Mouse (Mus musculus) liver, embryonic 12.5 days (tissue): ENCODE data around the gene Galnt12. TPM values are rescaled to one million over a fixed set of nuclear protein-coding genes. Genes with fewer than 3 reads are reported as not detected.
"Not testable (repeated sequence)": the region's sequence is repeated elsewhere in the genome, so short reads cannot be mapped to it uniquely, and the experiment has no call there.

Experiments
- ATAC-seq: fragments of 200-750 bp; cut with Nextera tagmentation; 2 replicates; pipeline ENCODE4 v1.8.0; 2017; ENCODE audit warnings: moderate number of reproducible peaks, mild to moderate bottlenecking, moderate library complexity
- H3K27ac ChIP-seq: fragments of 300-500 bp; sonication (generic); 2 replicates; pipeline ENCODE4 v1.5.1; 2016; ENCODE audit warnings: mild to moderate bottlenecking
- H3K27me3 ChIP-seq: fragments of 300-500 bp; sonication (generic); replicated peaks from 2 replicates; pipeline ENCODE4 v1.6.1; 2016; ENCODE audit warnings: mild to moderate bottlenecking, moderate library complexity
- H3K36me3 ChIP-seq: fragments of 300-500 bp; sonication (generic); 2 replicates; pipeline ENCODE4 v1.6.1; 2016; ENCODE audit warnings: mild to moderate bottlenecking, moderate library complexity
- H3K4me1 ChIP-seq: fragments of 300-500 bp; sonication (generic); 2 replicates; pipeline ENCODE4 v1.6.1; 2016
- H3K4me2 ChIP-seq: fragments of 300-500 bp; sonication (generic); 2 replicates; pipeline ENCODE4 v1.6.1; 2016; ENCODE audit warnings: mild to moderate bottlenecking, moderate library complexity
- H3K4me3 ChIP-seq: fragments of 300-500 bp; sonication (generic); 2 replicates; pipeline ENCODE4 v1.5.1; 2016; ENCODE audit warnings: mild to moderate bottlenecking, moderate library complexity
- H3K9ac ChIP-seq: fragments of 300-500 bp; sonication (generic); 2 replicates; pipeline ENCODE4 v1.6.1; 2016; ENCODE audit warnings: mild to moderate bottlenecking, moderate library complexity
- H3K9me3 ChIP-seq: fragments of 300-500 bp; sonication (generic); replicated peaks from 2 replicates; pipeline ENCODE4 v1.6.1; 2016; ENCODE audit warnings: mild to moderate bottlenecking, moderate library complexity
- WGBS: fragments of 180-500 bp; shearing (Covaris S2); methylation state at CpG from one replicate; pipeline ENCODE4 v1.1.7; 2016; ENCODE audit not compliant: insufficient replicate concordance; 5-methylcytosine and 5-hydroxymethylcytosine counted together
- polyA plus RNA-seq: library from polyadenylated mRNA; unstranded; fragments of >200 nt; fragmentation: Nextera tagmentation; extraction: Ambion mirVana; gene quantifications from 2 replicates; pipeline ENCODE4 v1.2.1, GENCODE M21; 2016

Gene Galnt12
- polyA plus RNA-seq, result 0.63 and 0.68 TPM in 2 replicates

DNA sequence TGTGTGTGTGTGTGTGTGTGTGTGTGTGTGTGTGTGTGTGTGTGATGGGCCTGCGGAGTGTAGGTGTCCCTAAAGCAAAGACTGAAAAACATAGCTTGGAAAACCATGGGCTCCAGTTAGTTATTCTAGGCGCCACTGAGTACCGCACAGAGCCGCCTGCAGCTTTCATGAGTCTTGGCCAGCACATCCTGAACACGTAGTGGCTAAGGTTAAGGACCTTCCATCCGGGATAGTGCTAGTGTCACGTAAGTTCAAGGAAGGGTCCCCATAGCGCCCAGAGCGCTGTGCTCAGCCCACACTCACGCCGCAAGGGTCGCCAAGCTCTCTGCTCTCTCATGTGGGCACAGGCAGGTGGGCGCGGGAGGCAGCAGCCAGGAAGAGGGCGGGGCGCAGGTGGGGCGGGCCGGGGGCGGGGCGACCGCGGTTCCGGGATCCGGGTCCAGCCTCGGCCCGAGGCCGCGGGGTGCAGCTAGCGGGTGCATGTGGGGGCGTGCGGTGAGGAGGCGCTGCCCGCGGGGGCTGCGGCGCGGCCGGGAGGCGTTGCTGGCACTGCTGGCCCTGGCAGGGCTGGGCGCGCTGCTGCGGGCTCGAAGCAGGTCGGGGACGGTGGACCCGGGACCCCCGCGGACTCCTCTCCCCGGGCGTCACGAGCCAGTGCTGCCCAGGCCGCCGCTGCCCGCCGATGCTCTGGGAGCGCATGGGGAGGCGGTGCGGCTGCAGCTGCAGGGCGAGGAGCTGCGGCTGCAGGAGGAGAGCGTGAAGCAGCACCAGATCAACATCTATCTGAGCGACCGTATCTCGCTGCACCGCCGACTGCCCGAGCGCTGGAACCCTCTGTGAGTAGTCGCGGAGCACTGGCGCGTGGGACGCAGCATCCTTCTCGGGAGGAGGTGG lies at the start of gene Galnt12:
Galnt12 (plus strand) TSS at position 417 of the 894 bp plus-strand sequence.
- Histone ChIP-seq H3K36me3 (no peaks in the 10 kb centered on the region), H3K27me3 (peaks cover 61% of the 10 kb centered on the region), H3K4me2 (peak within 1 kb of the TSS; percentile 84), H3K4me3 (peak within 1 kb of the TSS; percentile 56), H3K27ac (no peak within 1 kb of the TSS), H3K9me3 (no peaks in the 10 kb centered on the region), H3K4me1 (peaks cover 9% of the 10 kb centered on the region), H3K9ac (no peak within 1 kb of the TSS)
- ATAC-seq, result no peak
- 2% methylated on average over 61 of the region's 74 CpGs for WGBS

DNA sequence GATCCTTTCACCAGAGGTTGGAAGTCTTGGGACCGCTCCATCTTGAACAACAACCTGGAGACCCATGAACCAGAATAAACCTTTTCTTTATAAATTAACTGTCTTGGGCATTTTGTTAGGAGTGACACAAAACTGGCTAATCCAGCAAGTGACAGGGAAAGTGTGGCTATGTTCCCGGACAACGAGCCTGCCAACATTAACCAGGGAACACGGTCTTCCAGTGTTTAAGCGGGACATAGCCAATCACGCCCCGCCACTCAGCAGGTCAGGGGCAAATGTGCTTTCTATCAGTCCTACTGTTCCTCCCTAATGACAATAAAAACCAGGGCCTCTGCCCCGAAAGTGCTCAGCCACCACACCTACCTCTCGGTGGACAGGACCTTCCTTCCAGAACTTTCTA lies 47.8 kb upstream of the Galnt12 start:
- Histone ChIP-seq H3K4me2 (no peak overlapping the region), H3K27ac (no peak overlapping the region), H3K4me3 (no peak overlapping the region), H3K4me1 (no peaks in the 10 kb centered on the region), H3K9me3 (no peaks in the 10 kb centered on the region), H3K27me3 (peaks cover 8% of the 10 kb centered on the region; the same call in 1 of the 2 replicates), H3K36me3 (no peaks in the 10 kb centered on the region), H3K9ac (no peak overlapping the region)
- WGBS, result 79% methylated on average over 9 of the region's 9 CpGs
- no peak for ATAC-seq

DNA sequence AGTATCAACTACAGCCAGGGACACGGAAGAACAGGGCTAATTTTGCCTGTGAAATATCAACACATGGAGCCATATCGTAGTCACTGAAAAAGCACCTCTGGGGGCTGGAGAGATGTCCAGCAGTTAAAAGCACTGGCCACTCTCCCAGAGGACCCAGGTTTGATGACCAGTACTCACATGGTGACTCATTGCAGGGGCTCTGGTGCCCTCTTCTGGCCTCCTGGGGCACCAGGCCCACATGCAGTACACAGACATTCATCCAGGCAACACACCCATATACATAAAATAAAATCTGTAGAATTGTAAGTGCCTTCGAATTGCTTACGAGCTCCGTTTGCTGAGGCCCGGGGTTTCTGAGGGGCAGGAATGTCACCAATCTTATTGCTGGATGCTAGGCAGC lies 44.7 kb upstream of the Galnt12 start:
- Histone ChIP-seq H3K27me3 (peaks cover 35% of the 10 kb centered on the region), H3K4me3 (no peak overlapping the region), H3K9ac (no peak overlapping the region), H3K4me1 (0 out of 2 replicates have a peak, but pooled peaks cover 4% of the 10 kb centered on the region), H3K4me2 (no peak overlapping the region), H3K36me3 (no peaks in the 10 kb centered on the region), H3K9me3 (no peaks in the 10 kb centered on the region), H3K27ac (no peak overlapping the region)
- ATAC-seq, result no peak
- WGBS, result 75% methylated on average over 6 of the region's 6 CpGs

GRCm38 (mm10) chr4:47047765-47048164 lies 43.9 kb upstream of the Galnt12 start:
- Histone ChIP-seq H3K4me1 (0 out of 2 replicates have a peak, but pooled peaks cover 4% of the 10 kb centered on the region), H3K9me3 (no peaks in the 10 kb centered on the region), H3K4me2 (no peak overlapping the region), H3K9ac (no peak overlapping the region), H3K4me3 (no peak overlapping the region), H3K36me3 (no peaks in the 10 kb centered on the region), H3K27me3 (peaks cover 43% of the 10 kb centered on the region), H3K27ac (no peak overlapping the region)
- no peak for ATAC-seq
- 60% methylated on average over 4 of the region's 4 CpGs for WGBS

DNA sequence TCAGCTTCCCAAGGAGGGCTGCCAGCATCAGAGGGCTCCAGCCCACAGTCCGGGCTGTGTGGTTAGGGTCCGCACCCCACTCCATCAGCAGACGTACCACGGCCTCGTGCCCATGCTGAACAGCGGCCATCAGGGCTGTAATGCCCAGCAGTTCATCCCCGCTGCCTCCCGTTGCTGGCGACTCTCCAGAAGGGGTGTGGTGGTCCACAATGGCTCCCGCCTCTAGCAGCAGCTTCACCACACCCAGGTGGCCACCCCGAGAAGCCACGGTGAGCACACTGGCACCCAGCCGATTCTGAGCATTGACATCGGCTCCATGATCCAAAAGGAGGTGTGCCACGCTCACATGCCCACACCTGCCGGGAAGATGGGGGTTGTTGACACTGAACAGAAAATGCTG lies 42.5 kb upstream of the Galnt12 start:
- Histone ChIP-seq H3K4me2 (no peak overlapping the region), H3K36me3 (no peaks in the 10 kb centered on the region), H3K27ac (no peak overlapping the region), H3K4me3 (no peak overlapping the region), H3K4me1 (0 out of 2 replicates have a peak, but pooled peaks cover 4% of the 10 kb centered on the region), H3K9ac (no peak overlapping the region), H3K9me3 (no peaks in the 10 kb centered on the region), H3K27me3 (peaks cover 57% of the 10 kb centered on the region)
- 82% methylated on average over 16 of the region's 16 CpGs for WGBS
- ATAC-seq, result no peak

GRCm38 (mm10) chr4:47050167-47050566 lies 41.5 kb upstream of the Galnt12 start:
- H3K27ac ChIP-seq, result no peak overlapping the region
- no peak overlapping the region for H3K4me3 ChIP-seq
- no peak for ATAC-seq
- H3K9ac ChIP-seq, result no peak overlapping the region
- no peak overlapping the region for H3K4me2 ChIP-seq
- H3K36me3 ChIP-seq, result no peaks in the 10 kb centered on the region
- H3K27me3 ChIP-seq, result peaks cover 65% of the 10 kb centered on the region
- 0 out of 2 replicates have a peak, but pooled peaks cover 4% of the 10 kb centered on the region for H3K4me1 ChIP-seq
- WGBS, result 0% methylated on average over 1 of the region's 1 CpGs
- H3K9me3 ChIP-seq, result no peaks in the 10 kb centered on the region

GRCm38 (mm10) chr4:47050642-47051381 lies 40.9 kb upstream of the Galnt12 start:
- H3K27ac ChIP-seq, result no peak overlapping the region
- ATAC-seq, result no peak

DNA sequence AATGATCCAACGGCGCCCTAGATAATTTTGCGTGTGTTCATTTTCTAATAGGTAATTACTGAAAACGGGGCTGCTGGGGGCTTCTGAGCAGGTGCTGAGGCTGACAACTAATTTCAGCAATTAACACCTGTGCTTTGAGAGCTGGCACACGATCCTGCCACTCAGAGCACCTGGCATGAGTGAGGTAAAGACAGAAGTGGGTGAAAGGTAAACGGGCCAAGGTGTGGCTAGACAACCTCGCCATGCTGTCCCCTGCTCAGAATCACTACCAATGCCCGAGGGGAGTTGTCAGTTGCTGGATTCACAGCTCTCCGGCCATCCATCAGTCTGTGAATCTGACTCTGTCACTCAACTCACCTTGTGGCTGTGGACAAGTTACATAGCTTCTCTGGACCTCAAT lies 39.8 kb upstream of the Galnt12 start:
- Histone ChIP-seq H3K27me3 (peaks cover 82% of the 10 kb centered on the region), H3K4me2 (no peak overlapping the region), H3K9ac (no peak overlapping the region), H3K4me3 (no peak overlapping the region), H3K36me3 (no peaks in the 10 kb centered on the region), H3K9me3 (no peaks in the 10 kb centered on the region), H3K27ac (no peak overlapping the region), H3K4me1 (0 out of 2 replicates have a peak, but pooled peaks cover 4% of the 10 kb centered on the region)
- ATAC-seq, result no peak
- 58% methylated on average over 9 of the region's 9 CpGs for WGBS

More at GRCm38 (mm10) chr4:47050642-47051381, 40.9 kb upstream of the Galnt12 start:
- Histone ChIP-seq H3K4me2 (no peak overlapping the region), H3K4me3 (no peak overlapping the region), H3K36me3 (no peaks in the 10 kb centered on the region), H3K9ac (no peak overlapping the region), H3K9me3 (no peaks in the 10 kb centered on the region), H3K4me1 (0 out of 2 replicates have a peak, but pooled peaks cover 4% of the 10 kb centered on the region), H3K27me3 (peaks cover 71% of the 10 kb centered on the region)
- 22% methylated on average over 10 of the region's 10 CpGs for WGBS

DNA sequence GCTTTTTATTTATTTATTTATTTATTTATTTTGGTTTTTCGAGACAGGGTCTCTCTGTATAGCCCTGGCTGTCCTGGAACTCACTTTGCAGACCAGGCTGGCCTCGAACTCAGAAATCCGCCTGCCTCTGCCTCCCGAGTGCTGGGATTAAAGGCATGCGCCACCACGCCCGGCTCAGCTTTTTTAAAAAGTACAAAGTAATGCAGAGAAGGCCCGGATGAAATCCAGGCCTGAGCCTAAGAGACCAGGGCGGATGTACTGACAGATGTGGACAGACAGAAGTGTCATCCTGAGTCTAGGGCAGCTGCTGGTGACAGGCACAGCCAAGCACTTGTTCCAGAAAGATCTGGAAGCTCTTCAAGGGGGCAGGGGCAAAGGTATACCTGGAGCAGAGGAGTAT lies 36.5 kb upstream of the Galnt12 start:
- 68% methylated on average over 9 of the region's 9 CpGs for WGBS
- H3K4me1 ChIP-seq, ATAC-seq, H3K9me3 ChIP-seq, H3K36me3 ChIP-seq, H3K4me3 ChIP-seq, H3K4me2 ChIP-seq, H3K9ac ChIP-seq, H3K27ac ChIP-seq: not testable (repeated sequence)
- peaks cover 94% of the 10 kb centered on the region for H3K27me3 ChIP-seq

- no peaks in the 10 kb centered on the region for H3K36me3 ChIP-seq
- no peak overlapping the region for H3K4me3 ChIP-seq
- H3K27me3 ChIP-seq, result peaks cover 90% of the 10 kb centered on the region
- no peak for ATAC-seq
- no peaks in the 10 kb centered on the region for H3K9me3 ChIP-seq
- WGBS, result 75% methylated on average over 6 of the region's 6 CpGs
- no peak overlapping the region for H3K9ac ChIP-seq
- H3K4me2 ChIP-seq, result no peak overlapping the region
- no peak overlapping the region for H3K27ac ChIP-seq
- H3K4me1 ChIP-seq, result 0 out of 2 replicates have a peak, but pooled peaks cover 4% of the 10 kb centered on the region
Observed at GRCm38 (mm10) chr4:47055570-47056080, 36.1 kb upstream of the Galnt12 start.

- H3K4me1 ChIP-seq, result no peaks in the 10 kb centered on the region
- peak within 1 kb of the TSS; percentile 56 for H3K4me3 ChIP-seq
- H3K27me3 ChIP-seq, result peaks cover 81% of the 10 kb centered on the region
- H3K9me3 ChIP-seq, result no peaks in the 10 kb centered on the region
- under 1% methylated on average over 81 of the region's 86 CpGs for WGBS
- peak within 1 kb of the TSS; percentile 64 for H3K9ac ChIP-seq
- peak within 1 kb of the TSS; percentile 69 for H3K4me2 ChIP-seq
- ATAC-seq, result peak; percentile 65
- no peaks in the 10 kb centered on the region for H3K36me3 ChIP-seq
- H3K27ac ChIP-seq, result no peak within 1 kb of the TSS
Observed at GRCm38 (mm10) chr4:47056791-47057509, 34.8 kb upstream of the Galnt12 start, which contains the start of gene Anks6. Gene Anks6, minus strand, starts transcription at chr4:47057427.
